In the genomic region with DNA sequence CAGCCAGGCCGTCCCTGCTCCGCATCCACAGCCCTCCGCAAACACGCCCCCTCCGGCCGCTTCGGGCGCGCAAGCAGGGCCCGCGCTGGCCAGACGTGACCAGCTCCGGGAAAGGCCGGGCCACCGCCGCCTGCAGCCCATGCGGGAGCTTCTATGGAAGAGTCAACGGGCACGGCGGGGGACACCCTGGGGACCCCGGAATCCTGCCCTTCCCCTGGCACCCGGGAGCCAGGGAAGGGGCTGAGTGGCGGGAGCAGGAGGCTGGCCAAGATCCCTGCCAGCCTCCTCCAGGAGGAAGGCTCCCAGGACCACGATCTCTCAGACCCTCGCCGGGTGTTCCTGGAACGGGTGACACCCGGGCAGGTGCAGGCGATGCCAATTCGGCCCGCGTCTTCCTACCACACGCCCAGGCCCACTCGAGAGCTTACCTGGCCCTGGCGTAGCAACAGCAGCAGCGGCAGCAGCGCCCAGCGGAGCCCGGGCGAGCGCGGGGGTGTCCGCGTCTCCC, we compare ENCODE assay signal across 8 mouse cellular contexts. TPM values are rescaled to one million over a fixed set of nuclear protein-coding genes. Genes with fewer than 3 reads are reported as not detected.
A peak's percentile ranks its signal among the peaks of the same experiment; 100 is the strongest.
DNase-seq lines count a peak whose midpoint lies in the region; ATAC-seq and TF ChIP-seq lines count a peak whose summit lies in the region.

No protein-coding gene starts in this region.

- peak; percentile 47 for DNase-seq in layer of hippocampus, adult 11-12 months (ENCODE audit: low spot score)
- DNase-seq in layer of hippocampus, adult 9-10 months (ENCODE audit: low spot score), result no peak
- DNase-seq in brain, embryonic 14.5 days (ENCODE audit: low read depth), result peak; percentile 72
- peak; percentile 81 for DNase-seq in forebrain, embryonic 10.5 days (ENCODE audit: extremely low spot score, low spot score)
- peak; percentile 72 for DNase-seq in heart, postnatal 4 days
- DNase-seq in left cerebral cortex, postnatal 4 days, result peak; percentile 74
- peak; percentile 46 to 54 for DNase-seq in spleen, postnatal 14 days (ENCODE audit: low spot score in 2 of 2)

- intact Hi-C loops in left cerebral cortex, postnatal 4 days (cut with DNase I), result loop anchor here (5.0 kb wide), 2 partner anchors 93 to 107 kb away; no protein-coding TSS in a partner anchor

- no peaks in the 10 kb centered on the region for H3K9me3 ChIP-seq in forebrain, embryonic 10.5 days

- H3K27me3 ChIP-seq in forebrain, embryonic 10.5 days (ENCODE audit: poor library complexity, severe bottlenecking), result peaks cover 34% of the 10 kb centered on the region

- peak overlapping the region; percentile 93 for H3K27ac ChIP-seq in forebrain, embryonic 10.5 days

- WGBS in forebrain, embryonic 10.5 days, result under 1% methylated on average over 44 of the region's 44 CpGs

- no peak for TF ChIP-seq POLR2A in brain, embryonic 14.5 days (IDR thresholded peaks at IDR 0.05; ENCODE audit: borderline replicate concordance, extremely low read depth, insufficient read depth, insufficient read length, poor library complexity, severe bottlenecking)

- peak; percentile 33; the same call in 1 of the 2 replicates for TF ChIP-seq CTCF in brain, embryonic 14.5 days (IDR thresholded peaks at IDR 0.05; ENCODE audit: borderline replicate concordance, extremely low read depth, insufficient read depth, insufficient read length)

- ATAC-seq in megakaryocyte progenitor cell, adult 5-6 weeks (replicated peaks; ENCODE audit: poor library complexity), result 0 out of 2 replicates have a peak, but pooled peaks have one; percentile 1

- peaks cover 37% of the 10 kb centered on the region for H3K4me1 ChIP-seq in forebrain, embryonic 10.5 days

- no peaks in the 10 kb centered on the region for H3K36me3 ChIP-seq in forebrain, embryonic 10.5 days (replicated peaks)

- peak overlapping the region; percentile 80 for H3K4me3 ChIP-seq in forebrain, embryonic 10.5 days

RNA-seq across cellular contexts. Expression of a gene that starts 0.7 kb away (rescaled TPM):
- polyA plus RNA-seq in brain, embryonic 14.5 days (2012; rRNA removed), result 6.1 and 11.7 TPM in 2 replicates
- polyA plus RNA-seq in forebrain, embryonic 10.5 days (2016; fragmentation: Nextera tagmentation; extraction: Ambion mirVana), result 1.9 and 2.1 TPM in 2 replicates
- 1 to 10 TPM; 7.6 to 8.7 TPM for total RNA-seq in heart, postnatal 4 days (2021)
- 10 to 100 TPM; 50.8 to 51.2 TPM for total RNA-seq in left cerebral cortex, postnatal 4 days (2021)
- 17.2 and 20.2 TPM in 2 replicates for total RNA-seq in megakaryocyte progenitor cell, adult 5-6 weeks (2015)
- 15.4 and 17.2 TPM in 2 replicates for total RNA-seq in megakaryocyte progenitor cell, adult 5-6 weeks (2017)
